Mouse (Mus musculus) monocyte, adult 5-6 weeks (primary cell): ENCODE measurements around the gene Nme7. TPM values are rescaled to one million over a fixed set of nuclear protein-coding genes. Genes with fewer than 3 reads are reported as not detected.

Source experiments
- ATAC-seq: fragments of 153-309, 156-312 bp; replicated peaks from 2 replicates; pipeline ENCODE4 v1.8.0; 2017; ENCODE audit warnings: mild to moderate bottlenecking; ENCODE audit not compliant: low TSS enrichment, insufficient number of reproducible peaks, severe bottlenecking, poor library complexity, low FRiP score
- total RNA-seq: library from RNA; stranded (forward); fragments of 200-1000, 200-491, 200-594 nt; gene quantifications from 3 replicates; pipeline ENCODE4 v1.2.3, GENCODE M21; 2017

Gene Nme7
- total RNA-seq: 11.7 to 25.7 TPM (median 13.8 TPM) in 3 replicates

DNA sequence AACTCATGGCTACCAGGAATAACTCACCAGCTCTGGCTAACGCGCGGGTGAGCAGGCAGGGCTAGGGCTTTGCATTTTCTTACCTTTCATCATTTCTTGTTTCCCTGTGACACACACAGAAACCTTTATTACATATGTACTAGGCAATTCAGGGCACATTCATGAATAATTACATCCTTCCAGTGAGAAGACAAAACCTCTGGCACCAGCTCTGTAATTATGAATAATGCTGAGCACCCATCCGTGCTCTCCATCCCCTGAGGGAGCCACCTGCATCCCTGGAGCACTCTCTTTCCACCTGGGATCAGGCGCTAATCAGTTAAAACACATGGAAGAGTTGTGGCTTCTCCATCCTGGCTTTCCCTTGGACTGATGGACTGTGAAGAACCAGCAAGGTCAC lies at the start of gene Nme7:
TSS of gene Nme7 (plus strand) at position 301 of the 400 bp plus-strand sequence.
- no peak for ATAC-seq

DNA sequence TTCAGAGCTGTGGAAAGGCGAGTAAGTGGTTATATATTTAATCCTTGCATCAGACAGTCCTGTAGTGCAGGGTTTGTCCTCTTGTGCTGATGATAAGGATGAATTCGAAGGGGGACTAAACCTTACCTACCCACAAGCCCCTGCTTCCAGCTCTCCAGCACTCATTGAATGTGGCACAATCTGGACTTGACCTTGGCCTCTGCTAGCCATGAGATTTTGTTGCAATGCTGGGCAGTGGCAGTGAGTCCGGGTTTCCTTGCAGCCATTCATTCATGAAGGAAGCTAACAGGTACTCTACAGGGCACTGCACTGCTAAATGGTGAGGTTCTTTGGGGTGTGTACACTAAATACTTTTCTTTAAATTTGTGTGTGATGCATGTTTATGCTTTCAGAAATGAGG lies 49.1 kb upstream of the Nme7 start:
- no peak for ATAC-seq

DNA sequence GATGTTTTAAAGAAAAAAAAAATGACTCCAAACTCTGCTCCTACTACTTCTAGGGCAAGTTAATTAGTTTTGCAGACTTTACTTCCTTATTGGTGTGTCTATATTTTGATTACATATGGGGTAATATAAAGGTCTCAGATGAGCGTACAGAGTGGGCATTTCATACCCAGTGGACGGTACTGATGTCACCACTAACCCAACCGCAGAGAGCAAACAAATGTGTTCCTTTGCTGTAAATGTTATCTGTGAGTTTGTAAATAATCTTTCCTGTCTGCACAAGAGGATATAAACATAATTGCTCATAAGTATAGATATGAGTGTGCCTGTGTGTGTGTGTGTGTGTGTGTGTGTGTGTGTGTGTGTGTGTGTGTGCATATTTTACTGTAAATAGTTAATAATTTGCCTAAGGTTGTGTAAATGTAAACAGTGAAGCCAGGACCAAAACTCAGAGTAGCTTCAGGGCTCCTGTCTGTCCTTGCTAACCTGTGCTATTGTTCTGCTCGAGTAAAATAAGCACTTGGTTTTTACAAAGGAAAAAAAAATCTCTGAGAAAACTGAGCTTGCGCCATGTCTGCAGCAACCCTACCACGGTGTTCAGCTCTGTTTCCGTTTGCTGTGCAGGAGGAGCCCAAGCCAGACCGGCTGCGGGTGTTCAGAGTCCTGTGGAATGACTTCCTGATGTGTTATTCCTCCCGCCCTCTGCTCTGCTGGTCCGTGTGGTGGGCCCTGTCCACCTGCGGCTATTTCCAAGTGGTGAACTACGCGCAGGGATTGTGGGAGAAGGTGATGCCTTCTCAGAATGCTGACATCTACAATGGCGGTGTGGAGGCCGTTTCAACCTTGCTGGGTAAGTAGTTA lies 43.5 kb upstream of the Nme7 start:
- no peak for ATAC-seq

DNA sequence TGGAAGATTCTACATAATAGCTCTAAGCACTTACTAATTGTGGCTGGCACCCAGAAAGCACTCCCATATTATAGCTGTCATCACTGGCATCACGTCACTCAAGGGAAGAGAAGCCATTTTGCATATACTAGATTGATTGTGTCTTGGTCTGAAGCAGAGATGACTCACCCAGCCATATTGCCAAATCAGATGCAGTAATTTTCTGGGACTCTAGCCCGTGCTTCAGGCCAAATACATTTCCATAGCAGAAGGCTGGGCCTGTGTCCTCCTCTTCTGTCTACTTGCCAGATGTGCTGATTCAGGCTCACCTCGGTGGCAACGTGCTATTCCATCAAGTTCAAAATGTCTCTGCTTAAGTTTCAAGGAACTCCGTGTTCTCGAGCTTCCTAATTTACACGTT lies 42.4 kb upstream of the Nme7 start:
- ATAC-seq: no peak

DNA sequence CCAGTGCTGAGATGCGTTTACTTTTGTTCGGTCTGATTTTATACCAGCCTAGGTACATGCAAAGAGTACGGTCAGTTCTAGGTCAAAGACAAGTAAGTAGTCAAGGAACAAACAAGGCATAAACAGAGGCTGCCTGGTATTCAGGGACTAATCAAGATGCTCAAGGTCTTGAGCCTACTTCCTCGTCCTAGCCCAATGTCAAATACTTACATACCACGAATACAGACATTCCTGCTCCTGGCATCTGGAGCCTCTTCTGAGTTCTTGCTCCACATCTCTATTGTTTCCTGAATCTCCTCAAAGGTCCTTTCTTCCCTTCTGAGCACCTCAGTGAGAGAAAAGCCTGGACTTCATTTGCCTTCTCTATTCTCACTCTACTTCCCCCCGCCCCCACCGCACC lies 33.0 kb upstream of the Nme7 start:
- no peak for ATAC-seq

DNA sequence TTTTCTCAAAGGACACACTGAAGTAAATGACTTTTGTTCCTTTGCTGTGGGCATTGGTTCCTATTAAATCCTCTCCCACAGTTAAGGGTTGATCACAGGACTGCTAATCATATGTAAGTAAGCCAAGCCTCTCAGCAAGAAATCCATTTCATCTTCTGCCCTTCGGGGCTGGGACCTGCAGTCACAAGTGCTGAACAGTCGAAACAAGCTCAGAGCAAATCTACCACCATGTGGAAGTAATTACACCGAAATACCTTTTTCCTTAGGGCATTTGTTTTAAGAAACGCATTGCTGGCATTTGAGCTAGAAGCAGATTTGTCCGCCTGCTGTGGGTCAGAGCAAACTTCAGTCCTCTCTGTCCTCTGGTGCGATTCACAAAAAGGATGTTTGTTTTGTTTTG lies 30.3 kb upstream of the Nme7 start:
- no peak for ATAC-seq

DNA sequence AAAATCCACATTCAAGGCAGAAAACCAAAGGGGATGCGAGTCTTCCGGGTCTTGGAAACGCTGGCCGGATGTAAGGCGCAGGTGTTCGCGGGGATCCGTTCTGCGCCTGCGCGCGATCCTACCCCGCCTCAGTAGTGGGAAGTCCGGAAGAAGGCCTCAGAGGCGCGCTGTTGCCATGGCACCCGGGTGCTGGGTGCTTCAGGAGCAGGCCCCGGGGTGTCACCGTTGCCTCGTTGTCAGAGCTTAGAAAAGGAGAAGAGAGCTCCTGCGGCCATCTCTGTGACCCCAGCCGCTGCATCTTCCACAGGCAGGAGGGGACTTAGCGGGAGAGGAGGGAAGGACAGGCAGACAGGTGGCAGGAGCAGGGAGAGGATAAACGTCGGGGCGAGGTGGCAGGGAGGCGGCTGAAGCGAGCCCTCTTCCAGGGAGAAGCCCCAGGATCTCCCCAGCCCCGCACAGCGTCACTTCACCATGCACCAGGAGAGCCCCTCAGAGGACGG lies 28.4 kb upstream of the Nme7 start, which contains the start of gene Ccdc181:
TSS of gene Ccdc181 (plus strand) at position 131 of the 500 bp plus-strand sequence.
- ATAC-seq: peak; percentile 96

DNA sequence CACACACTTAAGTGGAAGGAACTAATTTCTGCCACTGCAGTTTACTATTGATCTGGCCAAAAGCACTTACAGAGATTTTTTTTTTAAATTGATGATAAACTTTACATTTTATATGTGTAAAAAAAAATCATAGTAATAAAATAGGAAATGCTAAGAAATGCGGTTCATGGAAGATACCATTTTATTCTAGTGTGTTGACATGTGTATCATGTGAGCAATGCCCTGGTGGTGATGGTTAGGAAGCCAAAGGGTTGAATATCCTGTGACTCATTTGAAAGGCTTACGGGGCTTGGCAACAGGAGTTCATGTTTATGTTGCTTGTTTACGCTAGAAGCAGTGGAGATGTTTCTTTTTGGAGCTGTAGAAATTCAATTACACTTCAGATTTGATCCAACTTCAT lies 27.4 kb upstream of the Nme7 start:
- no peak for ATAC-seq

DNA sequence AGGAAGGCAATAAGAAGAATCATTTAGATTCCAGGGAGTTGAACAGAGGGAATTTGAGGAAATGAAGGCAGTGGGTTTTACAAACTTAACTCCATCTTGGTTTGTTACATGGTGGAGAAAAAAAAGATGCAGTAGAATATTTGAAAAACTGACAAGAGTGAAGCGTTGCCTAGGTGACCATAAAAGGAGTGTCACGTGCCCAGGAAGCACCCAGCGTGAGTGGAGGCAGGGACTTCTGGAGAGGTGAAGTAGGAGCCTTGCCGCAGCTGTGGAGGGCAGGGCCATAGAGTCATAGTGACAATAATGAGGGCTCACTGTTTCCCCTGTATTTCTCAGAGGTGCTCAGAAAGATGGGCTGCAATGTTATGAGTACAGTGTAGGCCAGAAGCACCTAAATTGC lies 24.6 kb upstream of the Nme7 start:
- no peak for ATAC-seq

DNA sequence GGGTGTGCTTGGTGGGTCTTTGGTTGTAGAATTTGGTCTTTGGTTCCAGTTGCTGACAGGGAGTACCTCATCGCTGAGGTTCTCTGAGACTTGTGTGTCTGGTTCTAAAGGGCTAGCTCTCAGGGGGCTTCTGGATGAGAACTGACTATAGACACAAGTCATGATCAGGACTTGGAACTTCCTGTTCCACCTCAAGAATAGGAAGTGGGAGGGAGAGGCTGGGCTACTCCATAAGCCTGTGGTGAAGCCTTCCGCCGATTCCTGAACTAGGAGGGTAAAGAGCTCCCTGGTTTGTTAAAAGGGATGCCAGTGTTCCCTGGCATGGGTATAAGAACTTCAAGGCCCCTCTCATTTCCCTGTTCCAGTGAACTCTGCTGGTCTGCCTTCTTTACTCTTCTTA lies 19.9 kb upstream of the Nme7 start:
- ATAC-seq: no peak

DNA sequence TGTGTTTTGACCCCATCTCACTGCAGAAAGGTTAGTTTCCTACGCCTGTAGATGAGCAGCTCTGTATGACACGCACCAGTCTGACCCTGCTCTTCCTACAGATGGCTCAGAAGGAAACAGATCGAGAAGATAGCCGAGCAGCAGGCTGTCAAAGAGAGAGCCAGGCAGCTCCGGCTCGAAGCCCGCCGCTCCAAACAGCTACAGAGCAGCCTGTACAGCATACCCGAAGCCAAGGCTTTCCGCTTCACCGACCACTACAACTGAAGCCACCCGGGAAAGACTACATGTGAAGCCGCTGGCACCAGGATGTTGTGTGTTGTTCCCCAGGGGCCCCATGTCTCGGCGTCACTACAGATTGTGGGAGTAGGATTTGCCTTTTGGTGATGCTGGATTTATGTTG lies 16.5 kb upstream of the Nme7 start:
- ATAC-seq: no peak

DNA sequence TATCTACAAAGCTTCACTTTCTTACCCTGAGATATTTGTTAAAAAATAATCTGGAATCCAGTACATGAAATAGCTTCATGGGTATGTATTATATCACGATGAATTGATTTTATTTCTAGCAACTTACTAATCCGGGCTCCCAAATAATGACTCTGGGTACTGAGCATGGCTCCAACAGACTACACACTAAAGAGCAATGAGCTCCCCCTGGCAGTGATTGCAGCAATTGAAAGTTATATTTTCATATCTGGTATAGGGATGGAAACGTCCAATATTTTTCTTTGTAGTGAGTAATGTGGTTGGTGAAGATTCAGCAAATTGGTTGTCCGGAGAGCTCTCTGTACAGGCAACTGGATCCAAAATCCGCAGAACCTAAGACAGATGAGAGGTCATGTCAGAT lies 11.9 kb upstream of the Nme7 start:
- ATAC-seq: no peak

DNA sequence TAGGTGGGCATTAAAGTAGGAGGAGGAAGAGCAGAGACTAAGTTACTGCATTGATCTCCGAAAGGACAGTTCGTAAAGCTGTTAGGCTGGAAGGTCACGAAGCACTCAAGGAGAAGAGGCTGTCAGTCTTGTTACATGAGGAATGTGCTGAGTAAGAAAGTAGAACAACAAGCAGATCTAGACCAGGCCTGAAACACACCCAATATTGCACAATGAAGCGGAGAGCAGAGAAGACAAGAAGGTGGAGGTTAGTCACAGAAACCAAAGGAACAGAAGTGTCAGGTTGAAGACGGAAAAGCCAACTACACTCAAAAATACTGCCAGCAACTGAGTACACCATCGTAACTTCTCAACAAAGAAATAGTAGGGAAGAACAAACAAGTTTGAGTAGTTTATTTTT lies 9.8 kb upstream of the Nme7 start:
- ATAC-seq: no peak

DNA sequence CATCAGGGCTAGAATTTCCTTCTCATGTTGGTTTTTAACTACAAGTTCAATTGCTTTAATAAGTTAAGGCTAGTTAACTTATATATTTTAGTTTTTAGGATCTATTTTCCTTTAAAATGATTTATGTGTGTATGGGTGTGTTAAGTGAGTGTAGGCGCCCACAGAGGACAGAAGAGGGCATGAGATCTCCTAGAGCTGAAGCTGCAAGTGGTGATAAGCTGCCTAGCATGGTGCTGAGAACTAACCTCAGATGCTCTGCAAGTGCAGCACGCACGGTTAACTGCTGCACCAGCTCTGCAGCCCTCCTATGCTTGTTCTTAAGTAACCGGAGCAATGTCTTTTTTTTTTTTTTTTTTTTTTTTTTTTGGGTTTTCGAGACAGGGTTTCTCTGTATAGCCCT lies 7.4 kb upstream of the Nme7 start:
- ATAC-seq: no peak

DNA sequence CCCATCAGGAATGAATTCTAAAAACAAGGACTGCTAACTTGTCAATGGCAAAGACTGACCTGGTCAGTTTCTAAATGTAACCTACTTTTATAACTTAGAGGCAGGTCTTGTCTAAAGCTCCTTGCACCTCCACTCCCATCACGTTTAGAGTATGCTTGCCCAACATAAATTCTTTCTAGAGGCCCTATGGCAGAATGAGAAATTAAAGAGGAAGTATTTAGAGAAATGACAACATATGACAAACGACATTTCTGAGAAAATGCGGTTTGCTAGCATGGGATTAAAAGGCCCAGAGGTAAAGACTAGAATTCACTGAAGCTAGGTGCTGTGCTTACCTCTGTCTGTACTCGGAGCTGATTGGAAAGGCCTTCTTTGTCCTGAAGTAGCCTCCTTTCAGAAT lies 2.0 kb upstream of the Nme7 start:
- no peak for ATAC-seq

DNA sequence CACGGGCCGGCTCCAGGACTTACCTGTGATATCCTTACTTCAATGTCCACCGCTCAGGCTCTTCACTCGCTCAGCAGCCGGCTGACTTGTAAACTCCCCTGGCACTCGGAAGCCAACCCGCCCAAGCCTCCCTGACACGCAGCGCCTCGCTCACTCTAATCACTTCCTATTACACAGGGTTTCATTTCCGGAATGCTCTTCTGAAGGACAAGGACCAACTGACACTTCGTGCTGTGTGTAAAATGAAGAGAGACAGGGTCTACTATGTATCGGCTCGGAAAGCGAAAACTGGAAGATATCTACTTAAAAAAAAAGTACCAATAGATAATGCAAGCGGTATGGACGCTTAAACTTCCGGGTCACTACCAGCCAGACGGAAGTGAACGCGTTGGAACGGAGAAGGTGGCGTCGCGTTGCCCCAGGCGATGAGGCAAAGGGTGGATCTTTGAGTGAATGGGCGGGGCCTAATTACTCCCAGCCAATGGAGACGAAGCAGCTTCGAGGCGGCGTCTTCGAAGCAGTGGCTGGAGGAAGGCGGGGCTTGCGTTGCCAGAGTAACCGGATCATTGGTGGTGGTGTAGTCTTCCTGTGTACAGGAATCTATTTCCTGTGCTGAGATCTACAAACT lies 3.3 kb downstream of the Nme7 start, which contains the start of gene Blzf1:
TSS of gene Blzf1 (minus strand) at position 366 of the 628 bp plus-strand sequence.
- ATAC-seq: peak; percentile 98

DNA sequence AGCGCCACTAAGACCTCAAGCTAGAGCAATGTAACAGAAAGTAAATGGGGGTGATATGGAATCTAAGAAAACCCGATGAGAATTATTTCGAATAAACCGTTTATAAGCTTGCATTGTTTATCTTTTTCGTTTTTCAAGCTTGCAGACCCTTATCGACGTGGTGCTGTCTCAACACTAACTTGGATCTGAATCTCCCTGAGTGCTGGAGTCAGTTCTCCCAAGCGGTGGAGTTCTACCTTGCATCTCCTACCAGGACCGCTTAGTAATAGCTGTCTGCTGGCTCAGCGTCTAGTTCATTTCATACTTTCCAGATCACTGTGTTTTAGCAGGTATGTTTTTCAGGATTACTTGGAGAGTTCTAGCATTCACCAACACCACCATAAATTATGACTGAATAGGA lies 4.0 kb downstream of the Nme7 start:
- ATAC-seq: no peak

DNA sequence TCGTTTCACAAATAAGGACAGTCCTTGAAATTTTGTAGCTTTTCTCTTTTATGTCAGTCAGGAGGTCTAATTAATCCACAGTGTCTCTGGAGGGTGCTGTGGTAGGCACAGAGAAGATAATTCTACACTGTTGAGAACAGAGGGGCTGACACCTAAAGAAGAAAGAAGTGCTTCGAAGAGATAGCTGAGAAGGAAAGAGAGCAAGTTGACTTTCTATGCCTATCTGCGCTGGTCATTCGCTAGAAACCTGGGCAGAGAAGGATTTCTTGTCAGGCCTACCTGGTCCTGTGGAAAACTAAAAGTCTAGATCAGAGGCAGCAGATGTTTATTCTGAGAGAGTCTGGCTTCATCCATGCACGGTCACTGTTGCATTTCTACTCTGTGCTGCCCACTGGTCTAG lies 10.2 kb downstream of the Nme7 start:
- no peak for ATAC-seq

DNA sequence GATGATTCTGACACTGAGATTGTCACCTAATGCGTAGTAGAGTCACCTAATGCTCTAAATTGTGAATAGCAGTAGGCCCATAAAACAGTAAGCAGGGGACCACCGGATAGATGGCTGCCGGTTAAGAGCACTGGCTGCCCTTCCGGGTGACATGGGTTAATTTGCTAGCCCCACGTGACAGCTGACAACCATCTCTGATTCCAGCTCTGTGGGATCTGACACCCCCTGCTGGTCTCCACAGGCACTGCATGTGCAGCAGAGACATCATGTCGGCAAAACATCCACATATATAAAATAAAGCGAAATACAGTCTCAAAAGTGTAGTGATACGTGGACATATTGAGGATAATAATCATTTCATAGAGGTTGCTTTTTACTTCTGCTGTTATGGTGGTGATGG lies 11.3 kb downstream of the Nme7 start:
- ATAC-seq: 0 out of 2 replicates have a peak, but pooled peaks have one; percentile 12

DNA sequence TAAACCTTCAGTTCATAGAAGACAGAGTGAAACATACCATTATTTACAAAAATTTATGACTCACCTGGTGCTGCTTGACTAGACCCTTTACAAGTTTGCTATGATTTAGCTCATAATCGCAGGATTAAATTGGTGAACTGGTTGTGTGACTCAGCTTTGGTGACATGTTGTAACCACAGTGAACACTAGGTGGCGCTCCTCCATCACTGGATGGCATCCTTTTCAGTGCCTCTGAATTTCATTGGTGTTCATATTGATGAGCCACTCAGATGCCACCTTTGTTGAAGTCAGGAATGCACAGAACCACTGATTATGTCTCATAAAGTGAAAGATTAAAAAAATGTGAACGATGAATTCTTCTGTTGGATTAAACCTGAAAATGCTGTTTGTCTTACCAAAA lies 12.8 kb downstream of the Nme7 start:
- peak; percentile 66 for ATAC-seq
